Mouse (Mus musculus): Measurements from ENCODE around the gene Olfr48.

Olfr48 gene

DNA sequence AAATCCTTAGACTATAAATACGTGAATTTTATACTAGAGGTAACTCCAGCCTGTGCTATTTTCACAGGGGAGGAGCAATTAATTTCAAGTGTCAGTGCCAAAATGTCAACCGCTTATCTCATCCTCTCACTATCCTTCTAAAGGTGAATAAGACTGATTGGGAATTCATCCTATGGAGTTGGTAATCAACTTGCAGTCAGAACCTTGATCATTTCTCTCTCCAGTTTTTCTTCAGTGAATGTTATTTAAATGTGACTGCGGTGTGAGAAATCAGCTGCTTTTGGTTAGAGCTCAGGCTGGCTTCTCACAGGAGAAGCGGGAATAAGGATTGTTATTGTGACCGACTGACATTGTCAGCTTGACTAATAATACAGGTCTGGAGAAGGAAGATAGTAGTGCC is at the start of gene Olfr48:
Gene Olfr48, minus strand, starts transcription at position 101 of the 400 bp plus-strand sequence.
- DNase-seq (ENCODE audit: low spot score), result no peak

DNA sequence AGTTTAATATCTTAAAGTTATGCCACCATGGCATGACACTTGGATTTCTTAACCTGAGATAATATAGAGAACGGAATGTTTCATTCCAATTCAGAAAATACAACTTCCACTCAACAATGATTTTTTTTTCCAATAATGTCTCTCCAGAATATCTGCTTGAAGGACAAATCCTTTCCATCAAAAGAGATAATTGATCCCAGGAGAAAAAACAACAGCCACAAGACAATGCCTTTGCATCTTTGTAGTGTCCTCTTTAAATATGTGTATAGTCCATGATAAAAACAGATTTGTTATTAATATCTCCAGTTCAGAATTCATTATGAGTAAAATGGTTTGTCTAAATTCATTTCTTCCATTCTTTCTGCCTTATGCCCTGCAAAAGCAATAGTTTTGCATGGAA is 30.1 kb upstream of the Olfr48 start, which contains the start of gene Olfr1257:
Gene Olfr1257, plus strand, starts transcription at position 301 of the 400 bp plus-strand sequence.
- no peak for DNase-seq (ENCODE audit: low spot score)

DNA sequence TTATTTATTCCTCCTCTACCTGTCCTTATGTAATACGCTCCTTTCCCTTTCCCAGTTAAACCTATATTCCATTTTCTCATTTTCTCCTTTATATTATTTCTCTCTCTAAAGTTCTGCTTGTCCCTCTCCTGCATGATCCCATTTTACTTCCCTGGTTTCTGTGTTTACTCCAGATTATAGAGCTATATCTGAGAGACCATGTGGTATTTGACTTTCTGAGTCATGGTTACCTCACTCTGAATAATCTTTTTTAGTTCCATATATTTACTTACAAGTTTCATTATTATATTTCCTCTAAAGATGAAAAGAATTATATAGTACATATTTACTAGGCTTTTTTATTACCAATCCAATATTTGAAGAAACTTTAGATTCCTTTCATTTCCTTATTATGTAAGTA is 1.2 kb upstream of the Olfr48 start:
- no peak for DNase-seq (ENCODE audit: low spot score)

DNA sequence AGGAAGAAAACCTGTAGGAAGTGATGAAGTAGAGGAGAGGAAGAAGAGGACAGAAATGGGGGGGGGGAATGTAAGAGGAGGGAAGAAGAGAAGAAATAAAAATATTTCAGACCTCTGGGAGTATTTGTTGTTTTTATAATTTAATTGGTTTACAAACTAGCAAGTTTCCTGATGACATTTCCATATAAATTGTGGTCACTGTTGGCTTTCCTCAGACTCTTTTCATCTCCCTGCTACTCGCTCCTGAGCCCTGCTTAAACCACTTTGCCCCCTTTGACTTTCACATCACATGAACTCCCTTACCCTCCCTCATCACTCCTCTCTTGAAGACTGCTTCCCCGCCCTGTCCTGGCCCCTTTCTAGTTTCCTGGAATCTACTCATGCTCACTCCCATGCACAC is 6.5 kb downstream of the Olfr48 start, which contains the start of gene Olfr1256:
Gene Olfr1256, minus strand, starts transcription at position 101 of the 400 bp plus-strand sequence.
- DNase-seq (ENCODE audit: low spot score), result no peak

DNA sequence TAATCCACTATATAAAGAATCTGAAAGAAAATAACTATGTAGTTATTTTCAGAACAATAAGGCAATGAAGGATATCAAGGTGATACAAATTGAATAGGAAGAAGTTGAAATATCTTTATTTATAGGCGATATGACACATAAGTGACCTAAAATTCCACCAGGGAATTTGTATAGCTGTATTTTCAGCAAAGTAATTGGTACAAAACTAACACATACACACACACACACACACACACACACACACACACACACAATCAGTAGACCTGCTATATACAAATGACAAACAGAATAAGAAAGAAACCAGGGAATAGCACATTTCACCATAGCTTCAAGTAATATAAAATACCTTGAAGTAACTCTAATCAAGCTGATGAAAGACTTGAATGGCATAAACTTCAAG is 27.8 kb downstream of the Olfr48 start:
- no peak for DNase-seq (ENCODE audit: low spot score)

DNA sequence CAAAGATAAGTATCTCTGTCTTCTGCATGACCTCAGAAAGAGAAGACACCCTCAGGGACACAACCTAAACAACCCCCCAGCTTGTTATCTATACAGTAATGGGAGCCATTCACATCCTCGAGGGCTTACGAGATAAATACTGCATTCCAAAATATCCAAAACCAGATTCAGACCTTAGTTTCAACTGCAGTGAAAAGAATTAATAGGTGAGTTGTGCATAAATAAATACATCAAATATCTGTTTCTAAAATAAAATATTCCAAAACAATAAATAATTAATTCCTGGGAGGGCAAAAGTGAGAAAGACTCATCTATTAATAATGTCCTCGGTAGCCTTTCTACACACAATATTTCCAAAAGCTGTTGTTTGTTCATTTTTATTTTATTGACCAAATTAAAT is 36.3 kb downstream of the Olfr48 start, which contains the start of gene Olfr1255:
Gene Olfr1255, plus strand, starts transcription at position 301 of the 400 bp plus-strand sequence.
- no peak for DNase-seq (ENCODE audit: low spot score)

DNA sequence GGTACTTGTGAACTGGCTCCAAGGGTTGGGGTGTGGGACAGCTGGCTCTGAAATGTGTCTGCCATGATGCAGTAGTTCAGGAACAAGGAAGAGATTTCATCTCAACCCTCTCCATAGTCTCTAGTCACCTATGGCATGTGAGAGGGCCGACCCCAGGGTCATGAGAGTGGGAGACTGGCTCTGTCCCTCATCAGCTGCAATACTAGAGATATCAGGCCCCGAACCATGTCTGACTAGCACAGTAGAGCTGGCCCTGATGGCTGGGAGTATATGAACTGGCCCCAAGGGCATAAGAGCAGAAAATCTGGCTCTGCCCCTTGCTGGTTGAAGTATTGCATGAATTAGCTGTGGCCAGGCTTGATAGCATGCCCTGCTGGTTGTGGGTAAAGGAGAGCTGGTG is 37.3 kb downstream of the Olfr48 start:
- DNase-seq (ENCODE audit: low spot score), result no peak

DNA sequence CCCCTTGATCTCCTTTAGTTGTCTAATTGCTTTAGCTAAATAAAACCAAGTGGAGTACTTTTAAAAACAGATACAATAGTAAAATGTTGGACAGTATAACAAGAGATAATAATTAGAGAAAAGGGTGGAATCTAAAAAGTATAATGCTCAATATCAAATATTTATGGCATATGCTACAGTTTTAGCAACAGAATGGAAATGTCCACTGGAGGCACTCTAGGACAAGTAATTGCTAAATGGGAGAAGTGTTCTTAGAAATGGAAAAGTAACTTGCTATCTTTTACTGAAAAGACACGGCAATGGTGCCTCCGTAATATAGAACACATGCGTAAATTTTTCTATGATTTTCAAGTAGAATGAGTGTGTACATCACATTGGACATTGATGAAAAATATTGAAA is 48.4 kb downstream of the Olfr48 start:
- DNase-seq (ENCODE audit: low spot score), result no peak

DNA sequence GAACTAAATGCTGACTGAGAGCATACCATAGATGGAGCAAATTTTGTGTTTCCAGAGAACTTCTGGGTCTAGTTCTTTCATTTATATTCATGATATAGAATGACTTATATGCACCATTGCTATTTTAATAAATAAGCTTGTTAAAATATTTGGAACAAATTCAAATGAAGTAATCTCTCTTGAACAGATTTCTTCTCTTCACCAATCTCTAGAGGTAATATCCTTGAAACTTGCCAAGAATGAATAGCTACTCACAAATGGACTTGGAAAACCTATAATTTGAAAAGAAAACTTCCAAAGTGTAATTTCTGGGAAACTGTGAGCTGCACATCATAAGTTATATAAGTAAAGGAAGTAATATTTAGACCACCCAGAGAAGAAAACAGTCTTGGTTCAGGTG is 54.5 kb downstream of the Olfr48 start, which contains the start of gene Olfr1254:
Gene Olfr1254, minus strand, starts transcription at position 101 of the 400 bp plus-strand sequence.
- no peak for DNase-seq (ENCODE audit: low spot score)
